Mouse (Mus musculus) hindbrain, embryonic 13.5 days (tissue): ENCODE measurements around the gene Plin4. TPM values are rescaled to one million over a fixed set of nuclear protein-coding genes. Genes with fewer than 3 reads are reported as not detected.
A peak's percentile ranks its signal among the peaks of the same experiment; 100 is the strongest.
"Not testable (repeated sequence)": the region's sequence is repeated elsewhere in the genome, so short reads cannot be mapped to it uniquely, and the experiment has no call there.

Source experiments
- ATAC-seq: fragments of 200-750 bp; cut with Nextera tagmentation; 2 replicates; pipeline ENCODE4 v1.8.0; 2017; ENCODE audit warnings: moderate TSS enrichment; ENCODE audit not compliant: low FRiP score
- H3K27ac ChIP-seq: fragments of 300-500 bp; sonication (generic); 2 replicates; pipeline ENCODE4 v1.5.1; 2015; ENCODE audit warnings: inconsistent platforms, mild to moderate bottlenecking, moderate library complexity
- H3K27me3 ChIP-seq: fragments of 300-500 bp; sonication (generic); 2 replicates; pipeline ENCODE4 v1.6.1; 2015; ENCODE audit warnings: mild to moderate bottlenecking, inconsistent platforms
- H3K36me3 ChIP-seq: fragments of 300-500 bp; sonication (generic); 2 replicates; pipeline ENCODE4 v1.6.1; 2015; ENCODE audit warnings: mild to moderate bottlenecking, inconsistent platforms
- H3K4me1 ChIP-seq: fragments of 300-500 bp; sonication (generic); replicated peaks from 2 replicates; pipeline ENCODE4 v1.6.1; 2015; ENCODE audit warnings: inconsistent platforms
- H3K4me2 ChIP-seq: fragments of 300-500 bp; sonication (generic); 2 replicates; pipeline ENCODE4 v1.6.1; 2015; ENCODE audit warnings: inconsistent platforms, mild to moderate bottlenecking, moderate library complexity
- H3K4me3 ChIP-seq: fragments of 300-500 bp; sonication (generic); 2 replicates; pipeline ENCODE4 v1.5.1; 2015; ENCODE audit warnings: mild to moderate bottlenecking, inconsistent platforms
- H3K9ac ChIP-seq: fragments of 300-500 bp; sonication (generic); 2 replicates; pipeline ENCODE4 v1.6.1; 2015; ENCODE audit warnings: mild to moderate bottlenecking, inconsistent platforms
- H3K9me3 ChIP-seq: fragments of 300-500 bp; sonication (generic); 2 replicates; pipeline ENCODE4 v1.6.1; 2016; ENCODE audit warnings: inconsistent platforms
- WGBS: fragments of 180-500 bp; shearing (Covaris S2); methylation state at CpG from one replicate; pipeline ENCODE4 v1.1.7; 2015; 5-methylcytosine and 5-hydroxymethylcytosine counted together
- polyA plus RNA-seq: library from polyadenylated mRNA; unstranded; fragments of >200 nt; fragmentation: Nextera tagmentation; extraction: Ambion mirVana; gene quantifications from 2 replicates; pipeline ENCODE4 v1.2.1, GENCODE M21; 2015

The Plin4 gene
- polyA plus RNA-seq, 1 experiment from 2014 or later: 0.10 TPM

GRCm38 (mm10) chr17:56066451-56066850 lies 43.2 kb downstream of the Plin4 start:
- ATAC-seq: no peak
- peaks cover 96% of the 10 kb centered on the region for H3K36me3 ChIP-seq

GRCm38 (mm10) chr17:56065715-56066114 lies 43.9 kb downstream of the Plin4 start:
- WGBS: 88% methylated on average over 6 of the region's 6 CpGs
- not testable (repeated sequence) for H3K27ac ChIP-seq, ATAC-seq, H3K4me2 ChIP-seq, H3K4me1 ChIP-seq, H3K9ac ChIP-seq, H3K9me3 ChIP-seq, H3K27me3 ChIP-seq, H3K4me3 ChIP-seq
- H3K36me3 ChIP-seq: peaks cover 95% of the 10 kb centered on the region

More at GRCm38 (mm10) chr17:56066451-56066850, 43.2 kb downstream of the Plin4 start:
- Histone ChIP-seq H3K4me2 (no peak overlapping the region), H3K4me3 (no peak overlapping the region), H3K9ac (no peak overlapping the region), H3K27ac (no peak overlapping the region), H3K27me3 (no peaks in the 10 kb centered on the region), H3K4me1 (no peaks in the 10 kb centered on the region), H3K9me3 (no peaks in the 10 kb centered on the region)

DNA sequence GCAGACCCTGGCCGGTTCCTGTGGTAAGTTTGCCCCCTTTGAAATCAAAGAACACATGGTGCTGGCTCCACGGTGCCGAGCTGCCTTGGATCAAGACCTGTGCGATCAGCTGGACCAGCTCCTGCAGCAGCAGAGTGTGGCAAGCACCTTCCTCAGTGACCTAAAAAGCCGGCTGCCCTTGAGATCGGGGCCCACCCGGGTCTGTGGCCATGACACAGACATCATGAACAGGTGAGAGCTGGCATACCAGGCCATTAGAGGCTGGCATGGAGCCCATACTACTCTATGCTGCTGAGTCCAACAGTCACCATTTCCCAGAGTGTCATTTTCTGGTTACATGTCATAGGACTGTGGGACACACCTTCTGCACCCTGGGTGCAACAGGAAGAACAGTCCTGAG lies 47.5 kb downstream of the Plin4 start:
- H3K4me3 ChIP-seq: no peak overlapping the region
- ATAC-seq: no peak
- no peaks in the 10 kb centered on the region for H3K9me3 ChIP-seq
- no peaks in the 10 kb centered on the region for H3K27me3 ChIP-seq
- H3K27ac ChIP-seq: no peak overlapping the region
- no peak overlapping the region for H3K9ac ChIP-seq
- peaks cover 86% of the 10 kb centered on the region for H3K36me3 ChIP-seq
- 94% methylated on average over 7 of the region's 7 CpGs for WGBS
- no peaks in the 10 kb centered on the region for H3K4me1 ChIP-seq
- H3K4me2 ChIP-seq: no peak overlapping the region

DNA sequence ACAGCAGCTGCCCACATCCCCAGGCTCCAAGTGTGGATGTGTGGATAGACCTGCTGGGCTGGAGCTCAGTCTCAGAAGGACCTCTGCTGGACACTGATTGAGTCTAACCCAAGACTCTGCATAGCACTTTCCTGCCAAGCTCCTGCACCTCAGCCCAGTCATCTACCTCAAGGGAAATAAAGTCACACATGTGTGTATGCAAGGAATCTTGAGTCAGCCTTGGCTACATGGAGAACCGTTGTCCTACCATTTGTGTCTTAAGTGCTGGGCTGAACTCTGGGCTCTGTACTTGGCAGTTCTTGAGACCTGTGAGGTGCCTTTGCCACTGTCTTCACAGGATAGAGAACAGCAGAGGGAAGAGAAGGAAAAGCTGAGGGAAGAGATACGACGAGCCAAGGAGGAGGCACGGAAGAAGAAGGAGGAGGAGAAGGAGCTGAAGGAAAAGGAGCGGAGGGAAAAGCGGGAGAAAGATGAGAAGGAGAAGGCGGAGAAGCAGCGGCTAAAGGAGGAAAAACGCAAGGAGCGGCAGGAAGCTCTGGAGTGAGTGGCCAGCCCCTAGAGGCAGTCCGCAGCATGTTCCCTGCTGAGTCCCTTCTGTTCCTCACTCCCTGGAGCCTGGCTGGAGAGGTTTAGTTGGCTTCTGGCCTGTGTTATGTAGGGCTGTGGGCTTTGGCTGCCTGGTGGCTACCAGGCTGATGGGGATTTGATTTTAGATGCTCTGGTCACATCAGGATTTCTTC lies 52.1 kb downstream of the Plin4 start:
- H3K4me3 ChIP-seq: no peak overlapping the region
- 82% methylated on average over 11 of the region's 11 CpGs for WGBS
- no peaks in the 10 kb centered on the region for H3K4me1 ChIP-seq
- H3K9me3 ChIP-seq: no peaks in the 10 kb centered on the region
- no peak overlapping the region for H3K4me2 ChIP-seq
- H3K27me3 ChIP-seq: no peaks in the 10 kb centered on the region
- peaks cover 45% of the 10 kb centered on the region for H3K36me3 ChIP-seq
- H3K9ac ChIP-seq: no peak overlapping the region
- ATAC-seq: no peak
- H3K27ac ChIP-seq: peak overlapping the region; percentile 55; the same call in 1 of the 2 replicates

DNA sequence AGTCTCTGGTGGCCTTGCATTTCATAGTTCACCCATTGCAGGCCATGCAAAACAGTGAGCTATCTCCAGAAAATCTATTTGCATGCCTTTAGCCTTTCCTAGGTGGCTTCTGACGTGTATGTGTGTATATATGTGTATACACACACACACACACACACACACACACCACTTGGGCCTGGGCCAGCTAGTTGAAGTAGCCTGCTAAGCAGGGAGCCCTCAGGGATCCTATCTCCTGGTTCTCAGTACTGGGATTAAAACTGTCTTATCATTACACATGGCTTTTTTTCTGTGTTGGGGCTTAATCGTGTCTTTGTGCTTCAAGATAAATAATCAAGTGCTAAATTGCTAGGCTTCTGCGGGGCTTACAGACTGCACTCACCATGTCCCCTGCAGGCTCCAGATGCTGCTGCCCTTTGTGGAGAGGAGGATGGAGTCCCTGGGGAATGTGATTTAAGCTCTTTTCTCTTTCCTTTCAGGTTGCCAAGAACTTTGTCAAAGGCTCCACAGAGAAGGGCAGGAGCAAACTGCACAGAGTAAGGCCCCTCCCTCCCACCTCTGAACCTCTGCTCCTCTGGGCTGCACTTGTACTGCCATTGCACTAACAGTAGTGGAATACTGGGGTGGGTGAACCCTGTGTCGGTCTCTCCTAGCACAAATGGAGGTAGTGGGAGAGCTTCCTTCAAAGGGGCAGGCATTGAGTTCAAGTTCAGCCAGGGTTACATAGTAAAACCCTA lies 53.5 kb downstream of the Plin4 start:
- Histone ChIP-seq H3K36me3 (peaks cover 36% of the 10 kb centered on the region), H3K4me2 (no peak overlapping the region), H3K27me3 (no peaks in the 10 kb centered on the region), H3K27ac (peak overlapping the region; percentile 49; the same call in 1 of the 2 replicates), H3K4me3 (no peak overlapping the region), H3K9me3 (no peaks in the 10 kb centered on the region), H3K4me1 (no peaks in the 10 kb centered on the region), H3K9ac (peak overlapping the region; percentile 31; the same call in 1 of the 2 replicates)
- 77% methylated on average over 4 of the region's 4 CpGs for WGBS
- ATAC-seq: no peak

- H3K27ac ChIP-seq: no peak overlapping the region
- no peak overlapping the region for H3K4me2 ChIP-seq
- no peak for ATAC-seq
- no peaks in the 10 kb centered on the region for H3K4me1 ChIP-seq
- no peaks in the 10 kb centered on the region for H3K27me3 ChIP-seq
- peaks cover 26% of the 10 kb centered on the region for H3K36me3 ChIP-seq
- no peaks in the 10 kb centered on the region for H3K9me3 ChIP-seq
- H3K4me3 ChIP-seq: no peak overlapping the region
- no peak overlapping the region for H3K9ac ChIP-seq
Observed at GRCm38 (mm10) chr17:56054938-56055337, 54.7 kb downstream of the Plin4 start.

- Histone ChIP-seq H3K27ac (no peak overlapping the region), H3K4me1 (no peaks in the 10 kb centered on the region), H3K27me3 (no peaks in the 10 kb centered on the region), H3K36me3 (peaks cover 24% of the 10 kb centered on the region), H3K4me2 (no peak overlapping the region), H3K9me3 (no peaks in the 10 kb centered on the region), H3K9ac (no peak overlapping the region), H3K4me3 (no peak overlapping the region)
- WGBS: 91% methylated on average over 5 of the region's 5 CpGs
- no peak for ATAC-seq
Observed at GRCm38 (mm10) chr17:56051369-56051768, 58.2 kb downstream of the Plin4 start.

Other genes with a start within 250 kb of the Plin4 start
- gene Zfp119a, start 230.9 kb downstream of the Plin4 start, polyA plus RNA-seq: 11.9 and 12.1 TPM in 2 replicates
- 14.5 and 15.3 TPM in 2 replicates for gene Zfp959, start 217.7 kb downstream of the Plin4 start, polyA plus RNA-seq
- 8.2 and 8.7 TPM in 2 replicates for gene Zfp119b, start 160.3 kb downstream of the Plin4 start, polyA plus RNA-seq
- 5.0 and 6.8 TPM in 2 replicates for gene Ebi3, start 157.2 kb downstream of the Plin4 start, polyA plus RNA-seq
- gene Yju2, start 150.7 kb downstream of the Plin4 start, polyA plus RNA-seq: 23.2 and 25.2 TPM in 2 replicates
- gene Shd, start 139.3 kb downstream of the Plin4 start, polyA plus RNA-seq: 170 and 182 TPM in 2 replicates
- 159 and 172 TPM in 2 replicates for gene Fsd1, start 123.3 kb downstream of the Plin4 start, polyA plus RNA-seq
- gene Stap2, start 104.2 kb downstream of the Plin4 start, polyA plus RNA-seq: 5.7 and 5.8 TPM in 2 replicates
- gene Mpnd, start 104.1 kb downstream of the Plin4 start, polyA plus RNA-seq: 159 and 163 TPM in 2 replicates
- gene Sh3gl1, start 73.2 kb downstream of the Plin4 start, polyA plus RNA-seq: 116 and 118 TPM in 2 replicates
- 6.1 and 6.9 TPM in 2 replicates for gene Chaf1a, start 69.4 kb downstream of the Plin4 start, polyA plus RNA-seq
- 77.2 and 86.0 TPM in 2 replicates for gene Ubxn6, start 34.8 kb downstream of the Plin4 start, polyA plus RNA-seq
- 150 and 154 TPM in 2 replicates for gene Hdgfl2, start 30.2 kb downstream of the Plin4 start, polyA plus RNA-seq
- 0.83 and 1.0 TPM in 2 replicates for gene Plin5, start 7.8 kb upstream of the Plin4 start, polyA plus RNA-seq
- gene Lrg1, start 12.2 kb upstream of the Plin4 start, polyA plus RNA-seq: not detected in 2 replicates
- gene Sema6b, start 30.5 kb upstream of the Plin4 start, polyA plus RNA-seq: 10.5 and 11.7 TPM in 2 replicates
- gene Tnfaip8l1, start 52.7 kb upstream of the Plin4 start, polyA plus RNA-seq: 7.9 and 9.2 TPM in 2 replicates
- 69.2 and 72.6 TPM in 2 replicates for gene Mydgf, start 74.1 kb upstream of the Plin4 start, polyA plus RNA-seq
- 24.5 and 26.5 TPM in 2 replicates for gene Dpp9, start 109.1 kb upstream of the Plin4 start, polyA plus RNA-seq
- gene Fem1a, start 147.0 kb upstream of the Plin4 start, polyA plus RNA-seq: 18.9 and 20.1 TPM in 2 replicates
- gene Ticam1, start 167.0 kb upstream of the Plin4 start, polyA plus RNA-seq: 1.3 and 1.4 TPM in 2 replicates
- gene Plin3, start 183.1 kb upstream of the Plin4 start, polyA plus RNA-seq: 20.0 and 23.5 TPM in 2 replicates
- gene Arrdc5, start 190.5 kb upstream of the Plin4 start, polyA plus RNA-seq: not detected in 2 replicates
- 27.1 and 29.6 TPM in 2 replicates for gene Uhrf1, start 193.5 kb upstream of the Plin4 start, polyA plus RNA-seq
- gene Kdm4b, start 216.3 kb upstream of the Plin4 start, polyA plus RNA-seq: 66.0 and 66.7 TPM in 2 replicates